Mouse (Mus musculus) ovary, postnatal 36 days (tissue): ENCODE measurements around the gene Mrpl54.

Source experiments
- DNase-seq: peaks from one replicate; pipeline ENCODE4 v3.0.0; 2022; ENCODE audit warnings: low spot score, mixed read lengths

The Mrpl54 gene

GRCm38 (mm10) chr10:81266211-81267105 is at the start of gene Mrpl54, which contains the start of gene Apba3:
Mrpl54 (minus strand) TSS chr10:81266934.
Apba3 (plus strand) TSS chr10:81266960.
- peak; percentile 97 for DNase-seq

- DNase-seq: no peak
These were observed 48.9 kb upstream of the Mrpl54 start for GRCm38 (mm10) chr10:81315587-81315986.

GRCm38 (mm10) chr10:81314201-81314600 is 47.5 kb upstream of the Mrpl54 start:
- DNase-seq: no peak

- no peak for DNase-seq
These were observed 46.8 kb upstream of the Mrpl54 start for GRCm38 (mm10) chr10:81313581-81313980.

GRCm38 (mm10) chr10:81309571-81309970 is 42.8 kb upstream of the Mrpl54 start:
- DNase-seq: no peak

- no peak for DNase-seq
These were observed 40.3 kb upstream of the Mrpl54 start for GRCm38 (mm10) chr10:81306837-81307682.

- DNase-seq: no peak
These were observed 39.5 kb upstream of the Mrpl54 start for GRCm38 (mm10) chr10:81306173-81306668.

GRCm38 (mm10) chr10:81305663-81306062 is 38.9 kb upstream of the Mrpl54 start:
- no peak for DNase-seq

GRCm38 (mm10) chr10:81304597-81305238 is 38.0 kb upstream of the Mrpl54 start:
- DNase-seq: no peak

- DNase-seq: no peak
These were observed 37.0 kb upstream of the Mrpl54 start for GRCm38 (mm10) chr10:81303761-81304160.

GRCm38 (mm10) chr10:81303258-81303657 is 36.5 kb upstream of the Mrpl54 start:
- no peak for DNase-seq

- DNase-seq: no peak
These were observed 36.1 kb upstream of the Mrpl54 start for GRCm38 (mm10) chr10:81302781-81303218.

GRCm38 (mm10) chr10:81302288-81302687 is 35.6 kb upstream of the Mrpl54 start:
- DNase-seq: no peak

GRCm38 (mm10) chr10:81301321-81301720 is 34.6 kb upstream of the Mrpl54 start:
- no peak for DNase-seq

- DNase-seq: no peak
These were observed 33.7 kb upstream of the Mrpl54 start for GRCm38 (mm10) chr10:81300352-81300907.

GRCm38 (mm10) chr10:81299585-81300351 is 33.0 kb upstream of the Mrpl54 start:
- no peak for DNase-seq

- no peak for DNase-seq
These were observed 31.8 kb upstream of the Mrpl54 start for GRCm38 (mm10) chr10:81298369-81299100.

GRCm38 (mm10) chr10:81297845-81298244 is 31.1 kb upstream of the Mrpl54 start:
- no peak for DNase-seq

- no peak for DNase-seq
These were observed 30.5 kb upstream of the Mrpl54 start for GRCm38 (mm10) chr10:81297246-81297645.

GRCm38 (mm10) chr10:81295185-81295584 is 28.5 kb upstream of the Mrpl54 start:
- no peak for DNase-seq
